Mouse (Mus musculus): Measurements from ENCODE around the gene Myo18b. TPM values are rescaled to one million over a fixed set of nuclear protein-coding genes. Genes with fewer than 3 reads are reported as not detected.

Gene Myo18b
- polyA plus RNA-seq (2012; rRNA removed), result 1.0 and 2.2 TPM in 2 replicates

GRCm38 (mm10) chr5:112895674-112896654 lies at the start of gene Myo18b:
TSS of gene Myo18b (minus strand) at chr5:112896362.

Other genes with a start within 250 kb of the Myo18b start
- 16.9 and 20.7 TPM in 2 replicates for gene Grk3, start 119.4 kb upstream of the Myo18b start, polyA plus RNA-seq (2012; rRNA removed)
- not detected in 2 replicates for gene Crybb2, start 173.8 kb upstream of the Myo18b start, polyA plus RNA-seq (2012; rRNA removed)
- gene Crybb3, start 185.2 kb upstream of the Myo18b start, polyA plus RNA-seq (2012; rRNA removed), result 1.9 and 3.4 TPM in 2 replicates

Data from central nervous system, embryonic 14 days (tissue).